Mouse (Mus musculus) small intestine, adult 2 months (tissue): ENCODE measurements around the gene Apobec3. TPM values are rescaled to one million over a fixed set of nuclear protein-coding genes. Genes with fewer than 3 reads are reported as not detected.
"Not testable (repeated sequence)": the region's sequence is repeated elsewhere in the genome, so short reads cannot be mapped to it uniquely, and the experiment has no call there.

ENCODE experiments used
- H3K27ac ChIP-seq: fragments of 200-500 bp; 2 replicates; pipeline ENCODE4 v1.5.1; 2012; ENCODE audit warnings: low read depth, low read length, control low read depth, inconsistent platforms; ENCODE audit not compliant: insufficient read depth
- H3K27me3 ChIP-seq: fragments of 200-500 bp; 2 replicates; pipeline ENCODE4 v1.6.1; 2012; ENCODE audit warnings: mild to moderate bottlenecking, moderate library complexity, low read length, inconsistent platforms; ENCODE audit not compliant: control insufficient read depth, insufficient read depth
- H3K36me3 ChIP-seq: fragments of 200-500 bp; 2 replicates; pipeline ENCODE4 v1.6.1; 2012; ENCODE audit warnings: mild to moderate bottlenecking, low read length, control low read depth, inconsistent platforms; ENCODE audit not compliant: control insufficient read depth, insufficient read depth
- H3K4me1 ChIP-seq: fragments of 200-500 bp; 2 replicates; pipeline ENCODE4 v1.6.1; 2012; ENCODE audit warnings: low read length, inconsistent platforms, mixed read lengths; ENCODE audit not compliant: control insufficient read depth, insufficient read depth, insufficient read length
- H3K4me3 ChIP-seq: fragments of 200-500 bp; 2 replicates; pipeline ENCODE4 v1.5.1; 2012; ENCODE audit warnings: low read depth, mild to moderate bottlenecking, control low read depth, inconsistent platforms, low read length, moderate library complexity
- CTCF ChIP-seq: fragments of 200-500 bp; IDR thresholded peaks from 2 replicates; pipeline ENCODE4 v1.5.1; 2012; ENCODE audit warnings: low read depth, mild to moderate bottlenecking, control low read depth, inconsistent platforms, low read length, moderate library complexity, mixed read lengths; ENCODE audit not compliant: insufficient replicate concordance, insufficient read length; ENCODE audit errors: extremely low read depth
- POLR2A ChIP-seq: fragments of 200-500 bp; IDR thresholded peaks from 2 replicates; pipeline ENCODE4 v1.6.1; 2012; ENCODE audit warnings: low read depth, mild to moderate bottlenecking, control low read depth, inconsistent platforms, low read length, moderate library complexity
- WGBS: fragments of 180-500 bp; shearing (Covaris S2); methylation state at CpG from one replicate; pipeline ENCODE4 v1.1.7; 2018; 5-methylcytosine and 5-hydroxymethylcytosine counted together
- polyA plus RNA-seq: library from polyadenylated mRNA; depleted of rRNA; stranded (reverse); fragments of >200 nt; gene quantifications from 2 replicates; pipeline ENCODE4 v1.2.3, GENCODE M21; 2012

The Apobec3 gene
- polyA plus RNA-seq, 1 experiment: 21.1 TPM

GRCm38 (mm10) chr15:79883352-79883822 is 8.1 kb upstream of the Apobec3 start:
- Histone ChIP-seq H3K4me1 (peaks cover 3% of the 10 kb centered on the region; the same call in 1 of the 2 replicates), H3K4me3 (peak overlapping the region; percentile 60), H3K36me3 (no peaks in the 10 kb centered on the region), H3K27ac (peak overlapping the region; percentile 33; the same call in 1 of the 2 replicates), H3K27me3 (no peaks in the 10 kb centered on the region)
- under 1% methylated on average over 30 of the region's 30 CpGs for WGBS
- TF ChIP-seq CTCF: peak; percentile 82
- 0 out of 2 replicates have a peak, but pooled peaks have one; percentile 19 for TF ChIP-seq POLR2A

- no peak overlapping the region for H3K4me3 ChIP-seq
- WGBS: 69% methylated on average over 5 of the region's 5 CpGs
- H3K27ac ChIP-seq: no peak overlapping the region
- no peaks in the 10 kb centered on the region for H3K4me1 ChIP-seq
- no peaks in the 10 kb centered on the region for H3K36me3 ChIP-seq
- H3K27me3 ChIP-seq: no peaks in the 10 kb centered on the region
- TF ChIP-seq POLR2A: no peak
- no peak for TF ChIP-seq CTCF
Observed at GRCm38 (mm10) chr15:79884820-79885219, 6.6 kb upstream of the Apobec3 start.

GRCm38 (mm10) chr15:79892213-79892541 is 718 bp downstream of the Apobec3 start:
- peak overlapping the region; percentile 66 for H3K4me3 ChIP-seq
- H3K36me3 ChIP-seq: peaks cover 5% of the 10 kb centered on the region; the same call in 1 of the 2 replicates
- peak overlapping the region; percentile 85 for H3K27ac ChIP-seq
- no peak for TF ChIP-seq CTCF
- TF ChIP-seq POLR2A: peak; percentile 84
- H3K27me3 ChIP-seq: no peaks in the 10 kb centered on the region
- 3% methylated on average over 12 of the region's 12 CpGs for WGBS
- H3K4me1 ChIP-seq: peaks cover 14% of the 10 kb centered on the region; the same call in 1 of the 2 replicates

GRCm38 (mm10) chr15:79892995-79893823 is 1.8 kb downstream of the Apobec3 start:
- H3K27ac ChIP-seq: peak overlapping the region; percentile 85
- H3K4me1 ChIP-seq: peaks cover 14% of the 10 kb centered on the region; the same call in 1 of the 2 replicates
- H3K27me3 ChIP-seq: no peaks in the 10 kb centered on the region
- TF ChIP-seq POLR2A: no peak
- TF ChIP-seq CTCF: no peak
- WGBS: 31% methylated on average over 15 of the region's 15 CpGs
- H3K4me3 ChIP-seq: peak overlapping the region; percentile 66
- H3K36me3 ChIP-seq: peaks cover 14% of the 10 kb centered on the region

GRCm38 (mm10) chr15:79893824-79894123 is 2.3 kb downstream of the Apobec3 start:
- Histone ChIP-seq H3K27me3 (no peaks in the 10 kb centered on the region), H3K4me3 (peak overlapping the region; percentile 66), H3K27ac (peak overlapping the region; percentile 85), H3K36me3 (peaks cover 19% of the 10 kb centered on the region), H3K4me1 (peaks cover 14% of the 10 kb centered on the region; the same call in 1 of the 2 replicates)
- TF ChIP-seq CTCF: no peak
- TF ChIP-seq POLR2A: no peak
- WGBS: 20% methylated on average over 3 of the region's 3 CpGs

- no peak for TF ChIP-seq CTCF
- TF ChIP-seq POLR2A: no peak
- Histone ChIP-seq H3K4me3 (no peak overlapping the region; the same call in 1 of the 2 replicates), H3K27me3 (no peaks in the 10 kb centered on the region), H3K27ac (peak overlapping the region; percentile 95), H3K36me3 (peaks cover 21% of the 10 kb centered on the region), H3K4me1 (peaks cover 14% of the 10 kb centered on the region; the same call in 1 of the 2 replicates)
- 46% methylated on average over 4 of the region's 4 CpGs for WGBS
Observed at GRCm38 (mm10) chr15:79894343-79894742, 2.9 kb downstream of the Apobec3 start.

- peaks cover 24% of the 10 kb centered on the region for H3K36me3 ChIP-seq
- peak overlapping the region; percentile 95 for H3K27ac ChIP-seq
- H3K4me1 ChIP-seq: peaks cover 14% of the 10 kb centered on the region; the same call in 1 of the 2 replicates
- not testable (repeated sequence) for H3K27me3 ChIP-seq
- peak overlapping the region; percentile 38 for H3K4me3 ChIP-seq
- 47% methylated on average over 12 of the region's 23 CpGs for WGBS
Observed at GRCm38 (mm10) chr15:79895221-79896079, 4.0 kb downstream of the Apobec3 start.
